Mouse (Mus musculus) heart, postnatal 0 days (tissue): ENCODE measurements at regions not wholly inside any gene's neighbourhood (a gene's known extent, or its start where the extent isn't known, plus 50 kb on each side); places are given as distances from the start of the nearest gene placed in this dataset.

Source experiments
- CTCF ChIP-seq: IDR thresholded peaks from 2 replicates; pipeline ENCODE4 v1.5.1; 2016; ENCODE audit warnings: antibody characterized with exemption, control low read depth, low read depth
- EP300 ChIP-seq: IDR thresholded peaks from 2 replicates; pipeline ENCODE4 v1.6.1; 2016; ENCODE audit warnings: antibody characterized with exemption, low read depth

- TF ChIP-seq CTCF (no peak), EP300 (no peak)
Observed at GRCm38 (mm10) chr19:54440713-54441112, 396.8 kb downstream of the Adra2a start.
